Mouse (Mus musculus): Measurements from ENCODE around the gene Frem2.

The Frem2 gene

DNA sequence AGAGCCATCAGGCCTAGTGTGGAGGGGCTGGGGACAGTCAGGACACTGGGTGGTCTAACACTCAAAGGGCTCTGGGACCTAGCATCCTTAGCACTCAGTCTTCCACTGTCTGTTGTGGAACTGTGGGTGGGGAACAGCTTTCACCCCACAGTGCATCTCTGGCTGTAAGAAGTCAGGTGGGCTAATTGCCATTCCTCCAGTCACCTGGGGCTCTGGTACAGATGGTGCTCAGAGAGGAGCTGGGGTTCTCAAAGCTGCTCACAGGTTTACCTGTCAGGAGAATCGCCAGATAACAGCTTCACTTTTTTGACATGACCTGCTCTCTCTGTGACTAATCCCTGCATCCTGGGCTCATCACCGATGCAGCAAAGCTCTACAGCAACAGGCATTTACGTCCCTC lies 46.0 kb downstream of the Frem2 start:
- DNase-seq, result peak; percentile 19

GRCm38 (mm10) chr3:53609851-53610250 lies 47.3 kb downstream of the Frem2 start:
- DNase-seq, result no peak

DNA sequence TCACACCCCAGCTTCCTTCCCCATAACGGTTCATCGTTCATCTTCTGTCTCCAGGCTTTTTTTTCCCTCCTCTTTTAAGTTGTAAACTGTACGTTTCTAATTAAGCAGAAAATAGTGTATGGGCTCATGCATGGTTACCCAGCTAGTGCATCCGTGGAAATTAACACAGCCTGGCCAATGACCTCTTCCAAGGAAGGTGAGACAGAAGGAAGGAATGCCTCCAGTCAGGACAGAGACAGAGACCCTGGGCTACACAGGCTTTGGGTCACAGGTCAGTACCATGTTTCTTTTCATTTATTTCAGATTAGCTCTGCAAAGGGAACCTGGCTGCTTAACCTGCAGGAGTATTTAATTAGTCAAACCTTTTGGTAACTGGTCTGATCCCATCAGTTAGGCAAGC lies 57.0 kb downstream of the Frem2 start:
- DNase-seq, result no peak

DNA sequence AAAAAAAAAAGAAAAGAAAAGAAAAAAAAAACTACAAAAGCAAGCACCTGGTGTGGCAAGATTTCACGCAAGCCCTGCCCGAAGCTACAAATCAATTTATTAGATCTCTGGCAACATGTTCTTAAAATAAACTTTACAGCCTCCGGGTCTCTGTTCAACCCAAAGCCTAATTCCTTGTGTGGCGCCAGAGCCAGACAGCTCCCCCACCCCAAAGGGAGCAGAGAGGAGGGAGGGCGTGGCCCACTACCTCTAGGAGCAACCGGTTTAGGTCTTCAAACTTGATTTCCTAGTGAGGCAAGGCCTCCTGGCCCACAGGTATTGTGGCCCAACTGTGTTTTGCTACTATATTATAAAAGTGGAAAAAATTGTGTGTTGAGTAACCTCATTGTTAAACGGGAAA lies 57.8 kb downstream of the Frem2 start:
- no peak for DNase-seq

DNA sequence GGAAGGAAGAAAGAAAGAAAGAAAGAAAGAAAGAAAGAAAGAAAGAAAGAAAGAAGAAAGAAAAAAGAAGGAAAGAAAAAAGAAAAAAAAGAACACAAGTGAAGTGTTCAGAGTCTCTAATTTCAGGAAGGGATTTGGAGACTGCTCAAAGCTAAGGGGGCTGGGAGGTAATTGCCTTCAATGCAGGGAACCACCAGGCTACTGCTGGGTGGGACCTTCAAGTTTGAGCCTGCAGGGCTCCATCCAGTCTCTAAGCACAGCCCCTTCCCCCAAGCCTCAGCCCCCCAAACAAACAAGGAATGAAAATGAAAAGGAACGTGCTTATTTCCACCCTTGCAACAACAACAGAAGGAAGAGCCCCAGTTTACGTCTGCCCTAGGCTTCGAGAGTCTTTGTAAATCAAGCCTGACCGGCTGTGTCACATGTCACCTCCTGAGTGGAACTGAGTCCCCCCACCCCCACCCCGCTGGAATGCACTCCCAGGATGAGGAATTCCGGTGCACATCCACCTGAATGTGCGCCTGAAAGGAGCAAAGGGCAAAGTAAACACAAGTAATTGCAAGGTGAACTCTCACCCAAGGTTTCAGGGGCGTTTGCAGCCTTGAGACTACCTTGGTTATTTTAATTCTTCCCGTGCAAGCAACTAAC lies 58.9 kb downstream of the Frem2 start:
- no peak for DNase-seq

GRCm38 (mm10) chr3:53594471-53594870 lies 62.7 kb downstream of the Frem2 start:
- DNase-seq, result no peak

- no peak for DNase-seq
Observed at GRCm38 (mm10) chr3:53593718-53594117, 63.4 kb downstream of the Frem2 start.

- no peak for DNase-seq
Observed at GRCm38 (mm10) chr3:53592036-53592435, 65.1 kb downstream of the Frem2 start.

DNA sequence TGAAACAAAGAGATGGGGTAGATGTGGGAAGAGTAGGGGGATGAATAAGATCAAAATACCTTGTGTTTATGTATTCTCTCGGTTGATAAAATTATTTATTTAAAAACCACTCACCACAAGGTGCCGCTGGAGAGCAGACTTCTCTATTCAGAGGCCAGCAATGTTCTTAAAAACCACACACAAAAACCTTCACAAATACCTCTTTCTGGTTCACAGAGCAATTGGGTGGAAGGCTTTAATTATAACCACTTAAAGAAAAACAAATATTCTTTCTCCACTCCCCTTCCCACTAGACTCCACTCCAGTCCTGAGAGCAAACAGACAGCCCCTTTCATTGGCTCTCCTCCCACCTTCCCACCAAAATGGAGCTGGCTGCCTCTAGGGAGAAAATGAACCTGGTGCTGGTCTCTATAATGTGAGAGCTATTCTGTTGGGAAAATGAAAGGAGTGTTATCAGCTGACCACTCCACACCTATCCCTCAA lies 67.0 kb downstream of the Frem2 start:
- peak; percentile 18 for DNase-seq

DNA sequence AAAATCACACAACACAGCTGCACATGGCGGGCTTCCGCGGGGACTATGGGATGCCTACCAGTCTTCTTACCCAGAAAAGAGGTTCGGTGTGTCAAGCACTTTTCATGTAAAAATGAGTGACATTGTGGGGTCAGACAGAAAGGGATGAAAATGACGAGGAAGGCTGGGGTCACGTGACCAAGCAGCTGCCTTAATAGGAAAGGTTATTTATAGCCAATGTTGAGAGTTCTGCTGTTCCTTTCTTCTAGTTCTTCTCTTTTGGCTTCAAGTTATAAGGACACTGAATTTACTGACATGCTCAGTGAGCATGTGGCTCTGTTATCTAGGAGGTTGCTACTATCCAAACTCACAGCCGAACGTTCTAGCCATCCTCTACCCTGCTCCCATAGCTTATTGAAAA lies 73.9 kb downstream of the Frem2 start:
- DNase-seq, result no peak

DNA sequence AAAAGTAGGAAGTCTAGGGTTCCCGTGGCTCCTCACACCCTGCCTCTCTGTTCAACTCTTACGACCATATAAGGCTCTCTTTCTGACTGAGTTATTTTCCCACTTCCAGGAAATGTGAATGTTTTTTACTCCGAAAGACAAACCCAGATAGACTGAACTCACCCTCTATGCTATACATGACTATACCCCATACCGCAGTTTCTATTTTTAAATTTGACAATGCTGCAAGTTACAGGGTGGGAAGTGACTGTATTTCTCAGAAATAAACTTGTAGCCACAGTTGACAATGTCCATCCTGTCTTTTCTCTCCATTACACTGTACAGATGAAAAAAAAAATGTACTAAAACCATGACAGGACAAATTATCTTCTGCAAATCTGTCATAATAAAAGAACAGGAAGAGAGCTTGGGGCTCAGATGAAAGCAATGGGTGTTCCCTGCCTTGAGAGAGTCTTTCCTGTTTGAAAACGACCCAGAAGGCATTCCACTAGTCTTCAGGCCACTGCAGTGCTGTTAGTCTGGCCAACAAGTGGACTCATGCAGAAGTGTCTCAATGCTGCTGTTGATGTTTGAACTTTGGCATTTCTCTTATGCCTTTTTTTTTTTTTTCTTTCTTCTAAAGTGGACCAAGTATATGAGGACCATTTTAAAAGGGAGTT lies 76.4 kb downstream of the Frem2 start:
- DNase-seq, result no peak

GRCm38 (mm10) chr3:53579121-53579704 lies 77.9 kb downstream of the Frem2 start:
- DNase-seq, result no peak

GRCm38 (mm10) chr3:53576320-53577116 lies 80.6 kb downstream of the Frem2 start:
- no peak for DNase-seq

DNA sequence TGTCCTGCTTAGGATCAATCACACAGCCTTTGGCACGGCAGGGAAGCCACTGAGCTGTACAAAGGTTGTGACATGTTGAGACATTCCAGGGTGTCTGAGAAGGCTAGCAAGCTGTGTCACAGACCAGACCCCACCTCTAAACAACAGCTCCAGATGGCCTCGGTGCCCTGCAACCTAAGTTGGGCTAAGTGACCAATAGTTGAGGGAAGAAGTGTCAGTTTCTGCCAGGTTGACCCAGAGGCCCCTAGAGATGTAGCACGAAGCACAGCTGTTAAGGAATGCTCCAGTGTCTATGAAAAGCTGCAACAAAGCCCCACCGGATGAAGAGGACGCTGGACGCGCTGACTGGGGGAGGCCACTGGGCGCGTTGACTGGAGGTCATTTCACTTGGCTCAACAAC lies 83.0 kb downstream of the Frem2 start:
- DNase-seq, result no peak

- no peak for DNase-seq
Observed at GRCm38 (mm10) chr3:53571663-53572062, 85.5 kb downstream of the Frem2 start.

GRCm38 (mm10) chr3:53564521-53564920 lies 92.6 kb downstream of the Frem2 start:
- DNase-seq, result no peak

DNA sequence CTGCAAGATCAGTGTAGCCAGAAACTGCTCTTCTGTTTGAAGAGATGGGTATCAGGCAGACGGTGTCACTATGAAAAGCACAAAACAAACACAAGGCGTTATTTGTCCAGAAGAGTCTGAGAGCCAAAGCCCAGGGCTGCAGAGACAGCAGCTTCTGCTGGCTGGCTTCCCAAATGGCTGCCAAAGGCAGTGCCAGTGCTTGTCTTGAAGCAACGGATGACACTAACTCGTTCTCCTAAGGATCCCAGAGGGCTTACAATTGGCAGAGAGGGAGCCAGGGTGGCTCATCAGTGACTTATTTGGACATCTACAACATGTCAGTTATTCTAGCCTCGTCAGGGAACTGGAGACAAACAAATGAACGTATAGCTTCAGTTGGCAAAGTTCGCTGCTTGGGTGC lies 93.4 kb downstream of the Frem2 start:
- peak; percentile 15 for DNase-seq

DNA sequence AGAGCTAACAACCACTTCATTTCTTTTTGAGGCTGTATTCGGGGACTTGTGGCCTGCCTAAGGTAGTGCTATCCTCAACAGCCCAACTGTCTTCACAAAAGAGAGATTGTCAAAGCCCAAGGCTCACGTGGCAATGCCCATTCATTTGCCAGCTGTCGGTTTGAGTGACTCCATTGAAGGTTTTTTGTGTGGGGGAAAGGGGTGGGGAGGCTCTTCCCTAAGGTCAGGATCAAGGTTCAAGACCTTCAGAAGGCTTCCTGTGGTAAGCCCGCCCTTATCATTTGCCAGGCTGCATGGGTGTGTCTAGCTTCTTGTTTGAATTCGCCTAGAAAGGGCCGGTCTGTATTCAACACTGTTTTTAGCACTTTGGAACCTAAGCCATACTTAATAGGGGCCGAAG lies 95.3 kb downstream of the Frem2 start:
- no peak for DNase-seq

- DNase-seq, result no peak
Observed at GRCm38 (mm10) chr3:53559056-53559455, 98.1 kb downstream of the Frem2 start.

GRCm38 (mm10) chr3:53558230-53558629 lies 98.9 kb downstream of the Frem2 start:
- DNase-seq, result no peak

- DNase-seq, result no peak
Observed at GRCm38 (mm10) chr3:53557388-53558214, 99.6 kb downstream of the Frem2 start.
